Mouse (Mus musculus): ENCODE measurements around the gene Msx2.

Msx2 gene

DNA sequence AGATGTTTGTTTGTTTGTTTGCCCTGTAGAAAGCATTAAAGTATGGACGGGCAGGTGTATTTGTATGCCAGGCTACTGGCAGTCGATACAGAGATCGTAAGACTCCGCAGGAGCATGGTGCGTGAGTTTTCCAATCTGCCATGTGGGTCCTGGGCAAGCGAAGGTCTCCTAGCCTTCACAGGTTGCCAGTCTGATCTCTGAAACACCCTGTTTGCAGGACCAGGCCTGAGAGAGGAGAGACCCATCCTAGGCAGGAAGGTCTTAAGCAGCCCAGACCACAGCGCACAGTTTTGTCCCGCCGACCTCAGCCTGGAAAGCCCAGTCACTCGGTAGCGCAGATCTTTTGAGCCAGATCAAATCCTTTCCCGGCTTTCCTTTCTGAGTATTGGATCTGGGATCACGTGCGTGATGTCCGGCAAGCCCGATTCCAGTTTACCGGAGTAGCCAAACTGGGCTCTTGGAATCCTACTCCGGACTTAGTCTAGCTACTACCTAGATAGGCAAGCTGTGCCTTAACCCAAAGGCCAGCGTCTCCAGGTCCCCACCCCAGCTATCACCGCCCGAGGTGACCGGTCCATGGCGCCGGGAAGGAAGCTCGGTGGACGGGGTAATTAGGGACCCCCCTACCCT is 7.6 kb downstream of the Msx2 start:
- DNase-seq (ENCODE audit: low read depth, low spot score): no peak

DNA sequence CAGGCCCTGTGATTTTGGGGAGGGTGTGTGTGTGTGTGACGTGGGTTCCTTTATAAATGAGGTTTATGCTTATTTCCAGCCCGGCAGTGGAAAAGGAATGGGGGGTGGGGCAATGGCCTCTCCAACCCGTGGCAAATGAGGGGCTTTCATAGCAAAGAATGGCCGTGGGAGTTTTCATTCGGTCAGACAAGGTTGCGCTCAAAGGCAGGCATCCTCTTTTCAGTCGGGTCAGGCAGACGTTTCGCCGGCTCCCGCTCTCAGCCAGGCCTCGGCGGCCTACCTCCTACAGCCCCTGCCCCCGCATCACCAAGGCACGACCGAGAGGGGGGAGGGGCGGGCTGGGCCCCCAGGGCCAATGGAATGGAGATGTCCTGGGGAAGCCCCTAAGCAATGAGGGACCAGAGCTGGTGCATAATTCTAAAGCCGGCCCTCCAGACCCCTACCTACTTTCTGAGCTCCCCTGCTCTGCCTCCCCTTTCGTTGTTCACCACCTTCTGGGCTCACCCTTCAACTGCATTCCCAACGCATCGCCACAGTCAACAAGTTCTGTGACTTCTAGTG is 8.4 kb downstream of the Msx2 start:
- no peak for DNase-seq (ENCODE audit: low read depth, low spot score)

DNA sequence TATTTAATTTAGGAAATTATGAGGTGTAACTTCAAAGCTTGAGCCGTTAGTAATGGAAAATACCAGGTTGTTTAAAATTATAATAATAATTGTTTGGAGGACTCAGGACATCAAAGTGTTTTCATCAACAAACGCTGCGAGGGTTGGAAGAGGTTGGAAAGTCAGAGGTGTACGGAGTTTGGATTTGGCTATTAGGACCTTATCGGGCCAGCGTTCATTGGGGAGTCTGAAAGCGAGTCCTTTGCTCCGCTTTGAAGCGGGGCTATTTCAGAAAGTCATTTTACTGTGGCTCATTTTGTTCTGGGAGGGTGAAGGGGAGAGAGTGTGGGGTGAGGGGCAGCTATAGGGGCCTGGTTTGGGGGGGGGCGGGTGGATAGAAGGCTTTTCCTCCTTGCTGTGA is 8.9 kb downstream of the Msx2 start:
- DNase-seq (ENCODE audit: low read depth, low spot score): no peak

GRCm38 (mm10) chr13:53463037-53463436 is 9.8 kb downstream of the Msx2 start:
- DNase-seq (ENCODE audit: low read depth, low spot score): no peak

DNA sequence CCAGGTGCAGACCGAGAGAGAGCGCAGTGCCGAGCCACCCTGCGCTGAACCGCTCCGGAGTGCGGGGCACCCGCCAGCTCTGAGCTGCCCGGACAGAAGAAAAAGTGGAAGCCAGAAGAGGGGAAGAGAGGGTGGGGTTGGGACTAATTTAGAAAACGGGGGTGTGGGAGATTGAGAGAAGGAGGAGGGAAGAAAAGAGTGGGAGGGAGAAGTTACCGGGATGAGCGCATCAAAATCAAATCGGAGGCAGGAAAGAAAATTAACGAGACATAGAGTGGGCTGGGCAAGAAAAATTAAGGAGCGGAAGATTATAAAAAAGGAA is 10.3 kb downstream of the Msx2 start:
- DNase-seq (ENCODE audit: low read depth, low spot score): no peak

- DNase-seq (ENCODE audit: low read depth, low spot score): peak; percentile 17
These were observed 10.8 kb downstream of the Msx2 start for GRCm38 (mm10) chr13:53461855-53462648.

DNA sequence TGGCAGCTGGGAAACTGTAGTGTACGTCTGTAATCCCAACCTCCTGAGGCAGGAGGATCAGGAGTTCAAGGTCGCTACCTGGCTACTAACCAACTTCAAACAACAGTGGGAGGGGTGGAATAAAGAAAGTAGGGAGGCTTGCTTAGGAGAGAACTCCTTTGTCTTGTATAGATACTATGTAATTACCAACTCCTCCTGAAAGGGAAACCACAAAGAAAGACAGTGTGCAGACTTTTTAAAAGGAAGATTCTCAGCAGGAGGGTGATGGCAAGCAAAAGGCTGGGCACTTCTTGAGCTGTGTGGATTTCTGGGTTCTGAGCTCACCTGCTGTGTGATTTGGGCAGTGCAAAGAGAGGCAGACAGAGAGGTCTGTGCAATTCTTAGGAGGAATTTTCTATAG is 11.5 kb downstream of the Msx2 start:
- DNase-seq (ENCODE audit: low read depth, low spot score): no peak

GRCm38 (mm10) chr13:53458766-53459165 is 14.1 kb downstream of the Msx2 start:
- DNase-seq (ENCODE audit: low read depth, low spot score): no peak

DNA sequence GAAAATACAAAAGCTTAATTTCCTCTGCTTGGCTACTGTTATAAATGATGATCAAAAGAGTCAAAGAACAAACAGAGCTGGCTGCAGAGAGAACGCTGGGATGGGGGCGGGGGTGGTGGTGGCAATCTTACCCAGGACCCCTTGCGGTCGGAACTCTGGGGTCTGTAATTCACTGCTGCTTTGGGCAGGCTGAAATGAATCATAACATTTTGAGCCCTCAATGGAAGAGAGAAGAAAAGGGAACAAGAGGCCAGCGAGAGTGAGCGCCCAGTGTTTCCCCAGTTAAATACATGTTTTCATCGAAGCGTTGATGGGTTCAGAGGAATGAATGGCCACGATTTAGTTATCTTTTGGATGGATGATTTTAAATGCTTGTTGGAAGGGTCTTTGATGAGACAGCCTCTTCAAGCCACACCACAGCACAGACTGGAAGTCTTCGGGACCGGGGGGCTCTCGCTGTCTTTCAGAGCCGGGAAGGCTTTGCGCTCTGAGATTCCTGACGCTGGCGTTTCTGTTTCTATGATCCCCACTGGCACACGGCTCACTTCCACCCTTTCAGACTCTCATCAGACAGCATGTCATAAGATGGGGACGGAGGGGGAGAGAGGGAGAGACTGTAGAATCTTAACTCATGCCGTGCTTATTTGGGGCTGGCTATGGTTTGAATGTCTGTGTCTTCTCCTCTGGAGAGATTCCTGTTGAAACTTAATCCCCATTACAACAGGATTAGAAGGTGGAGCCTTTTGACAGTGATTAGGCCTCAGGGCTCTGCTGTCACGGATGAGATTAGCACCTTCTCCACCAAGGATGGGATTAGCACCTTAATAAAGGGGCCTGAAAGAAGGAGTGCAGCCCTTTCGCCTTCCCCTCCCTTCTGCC is 17.8 kb downstream of the Msx2 start:
- no peak for DNase-seq (ENCODE audit: low read depth, low spot score)

DNA sequence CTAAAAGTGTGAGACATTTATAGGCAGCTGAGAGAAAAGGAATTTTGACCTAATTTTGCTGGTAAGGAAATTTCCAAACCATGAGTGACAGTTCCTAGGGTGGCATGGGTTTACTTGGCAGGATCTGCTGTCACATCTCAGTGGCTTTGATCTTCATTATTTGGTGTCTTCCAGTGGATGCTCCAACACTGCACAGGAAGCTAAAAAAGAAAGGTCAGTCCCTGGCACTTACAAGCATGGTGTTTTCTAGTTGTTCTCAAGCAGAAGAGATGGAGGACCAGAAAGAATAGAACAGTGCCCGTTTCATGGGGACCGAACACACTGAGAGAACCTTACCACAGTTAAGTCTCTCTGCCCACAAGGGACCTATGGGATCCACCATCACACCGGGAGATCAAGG is 18.9 kb downstream of the Msx2 start:
- no peak for DNase-seq (ENCODE audit: low read depth, low spot score)

GRCm38 (mm10) chr13:53447609-53448008 is 25.3 kb downstream of the Msx2 start:
- peak; percentile 53 for DNase-seq (ENCODE audit: low read depth, low spot score)

DNA sequence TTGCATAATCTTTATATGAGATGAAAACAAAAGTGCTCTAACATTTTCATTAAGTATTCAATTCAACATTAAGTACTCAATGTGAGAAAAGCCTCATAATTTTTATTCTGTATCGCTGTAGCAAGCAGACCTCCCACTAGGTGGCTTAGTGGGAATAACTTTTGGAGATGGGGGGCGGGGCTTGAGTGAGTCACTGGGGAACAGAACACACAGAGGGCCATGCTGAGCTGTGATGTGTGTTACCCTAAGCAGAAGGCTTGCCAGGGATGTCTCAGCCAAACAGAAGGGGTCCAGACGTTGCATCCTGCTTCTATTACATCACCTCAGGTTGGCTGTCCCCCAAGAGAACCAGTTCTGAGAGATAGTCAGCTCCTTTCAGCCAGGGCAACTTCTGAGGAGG is 29.3 kb downstream of the Msx2 start:
- peak; percentile 90 for DNase-seq (ENCODE audit: low read depth, low spot score)

DNA sequence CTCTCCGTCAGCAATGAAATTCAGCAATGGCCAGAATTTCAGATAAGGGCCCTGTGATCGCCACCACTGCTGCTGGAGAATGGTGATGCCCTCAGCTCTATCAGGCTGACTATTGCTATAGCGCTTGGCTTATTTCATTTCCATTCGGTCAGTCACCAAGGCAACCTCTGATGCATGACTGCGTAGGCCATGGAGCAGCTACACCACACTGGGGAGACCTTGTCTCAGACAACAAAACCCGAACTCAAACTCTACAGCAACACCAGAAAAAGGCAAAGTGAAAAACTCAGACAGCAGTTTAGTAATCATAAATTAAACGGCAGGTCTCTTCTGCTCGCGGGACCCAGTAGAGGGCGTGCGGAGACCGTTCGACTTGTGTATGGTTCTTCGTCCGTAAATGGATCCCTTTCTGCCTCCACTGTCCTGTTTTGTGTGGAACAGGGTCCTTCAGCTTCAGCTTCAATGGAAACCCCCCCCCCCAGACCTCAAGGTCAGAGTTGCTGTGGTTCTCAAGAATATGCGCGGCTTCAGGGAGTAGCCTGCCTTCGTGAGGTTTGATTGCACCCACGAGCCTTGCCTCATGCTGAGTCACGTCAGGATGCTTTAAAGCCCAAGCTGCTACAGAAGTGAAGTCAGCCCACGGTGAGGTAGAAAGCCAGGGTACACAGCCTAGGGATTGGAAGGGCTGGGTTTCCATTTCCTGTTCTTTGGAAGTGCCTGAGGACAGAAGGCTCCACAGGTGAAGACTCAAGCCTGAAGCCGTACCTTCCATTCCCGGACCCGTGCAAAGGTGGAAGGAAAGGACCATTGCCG is 30.5 kb downstream of the Msx2 start:
- DNase-seq (ENCODE audit: low read depth, low spot score): peak; percentile 14

DNA sequence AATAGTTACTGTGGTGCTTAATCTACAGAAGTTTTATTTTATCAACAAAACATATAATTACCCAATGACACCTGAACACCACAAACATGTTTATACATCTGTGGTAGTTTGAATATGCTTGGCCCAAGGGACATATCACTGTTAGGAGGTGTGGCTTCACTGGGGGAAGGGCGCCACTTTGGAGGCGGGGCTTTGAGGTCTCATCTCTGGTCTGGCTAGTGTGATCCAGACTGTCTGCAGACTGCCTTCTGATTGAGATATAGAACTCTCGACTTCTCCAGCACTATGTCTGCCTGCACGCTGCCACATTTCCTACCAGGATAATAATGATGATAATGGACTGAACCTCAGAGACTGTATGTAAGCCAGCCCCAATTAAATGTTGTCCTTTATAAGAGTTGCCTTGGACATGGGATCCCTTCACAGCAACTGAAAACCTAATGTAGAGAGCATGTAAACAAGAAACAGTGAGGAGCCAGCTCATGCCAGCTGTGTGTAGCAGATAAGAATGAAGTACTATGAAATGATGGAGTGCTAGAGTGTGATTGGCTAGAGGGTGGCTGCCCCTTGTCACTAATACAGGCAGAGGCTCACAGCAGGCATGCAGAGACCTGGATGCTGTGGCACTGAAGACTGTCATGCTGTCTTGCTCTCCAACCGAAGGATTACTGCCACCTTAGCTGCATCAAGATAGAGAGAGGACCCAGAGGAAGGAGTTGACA is 31.4 kb downstream of the Msx2 start:
- DNase-seq (ENCODE audit: low read depth, low spot score): no peak

DNA sequence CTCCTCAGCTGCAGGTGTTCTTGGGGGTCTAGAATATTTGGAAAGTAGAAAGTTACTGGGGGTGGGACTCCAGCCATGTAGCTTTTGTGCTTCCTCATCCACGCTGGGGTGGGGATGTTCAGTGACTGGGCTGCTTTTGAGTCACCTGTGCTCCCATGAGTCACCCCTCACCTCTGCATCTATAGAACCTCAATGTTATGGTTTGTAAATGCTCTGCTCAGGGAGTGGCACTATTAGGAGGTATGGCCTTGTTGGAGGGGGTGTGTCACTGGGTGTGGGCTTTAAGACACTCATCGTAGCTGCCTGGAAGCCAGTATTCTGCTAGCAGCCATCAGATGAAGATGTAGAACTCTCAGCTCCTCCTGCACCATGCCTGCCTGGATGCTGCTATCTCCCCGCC is 32.9 kb downstream of the Msx2 start:
- DNase-seq (ENCODE audit: low read depth, low spot score): no peak

DNA sequence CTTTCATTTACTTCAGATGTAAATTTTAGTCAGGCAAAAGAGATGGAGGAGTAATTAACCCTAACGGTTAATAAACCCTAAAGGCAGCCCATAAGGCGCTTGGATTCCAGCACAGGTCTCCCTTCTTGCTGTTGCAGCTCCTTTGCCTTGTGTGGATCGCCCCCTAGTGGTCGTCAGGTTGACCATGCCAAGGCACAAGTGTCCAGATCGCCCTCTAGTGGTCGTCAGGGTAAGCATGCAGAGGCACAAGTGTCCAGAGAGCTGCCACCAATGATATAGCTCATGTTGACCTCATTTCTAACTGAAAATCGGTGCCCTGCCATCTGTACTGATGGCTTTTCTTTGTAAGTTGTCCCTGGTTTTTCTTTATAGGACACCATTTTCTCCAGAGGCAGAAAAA is 46.4 kb downstream of the Msx2 start:
- DNase-seq (ENCODE audit: low read depth, low spot score): peak; percentile 90

GRCm38 (mm10) chr13:53421189-53421588 is 51.7 kb downstream of the Msx2 start:
- no peak for DNase-seq (ENCODE audit: low read depth, low spot score)

- no peak for DNase-seq (ENCODE audit: low read depth, low spot score)
These were observed 52.1 kb downstream of the Msx2 start for GRCm38 (mm10) chr13:53420741-53421140.

DNA sequence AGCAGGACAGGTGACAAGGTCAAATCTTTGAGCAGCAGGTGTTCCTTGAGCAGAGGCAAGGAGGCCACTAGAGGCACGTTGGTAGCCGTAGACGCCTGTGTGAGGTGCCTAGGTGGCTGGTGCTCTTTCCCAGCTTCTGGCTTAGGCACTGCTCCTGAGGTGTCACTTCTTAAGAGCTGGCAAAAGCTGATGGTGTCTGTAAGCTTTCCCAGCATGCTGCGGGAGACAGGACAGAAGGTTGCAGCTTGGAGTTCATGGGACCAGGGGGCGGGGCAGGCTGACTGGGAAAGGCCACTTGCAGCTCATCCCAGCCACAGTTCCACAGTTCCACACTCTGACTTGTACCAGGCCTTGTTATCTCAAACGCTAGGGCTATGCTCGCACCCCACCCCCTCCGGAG is 53.2 kb downstream of the Msx2 start:
- DNase-seq (ENCODE audit: low read depth, low spot score): no peak

- no peak for DNase-seq (ENCODE audit: low read depth, low spot score)
These were observed 55.2 kb downstream of the Msx2 start for GRCm38 (mm10) chr13:53417701-53418100.
